Mouse (Mus musculus) thymus, adult 2 months (tissue): ENCODE results near the gene Kbtbd13. TPM values are rescaled to one million over a fixed set of nuclear protein-coding genes. Genes with fewer than 3 reads are reported as not detected.

Source experiments
- DNase-seq: peaks from one replicate; pipeline ENCODE4 v3.0.0; 2021
- H3K27ac ChIP-seq: fragments of 200-500 bp; 2 replicates; pipeline ENCODE4 v1.5.1; 2012; ENCODE audit warnings: low read length, control low read depth; ENCODE audit not compliant: control insufficient read depth, insufficient read depth
- H3K27me3 ChIP-seq: fragments of 200-500 bp; 2 replicates; pipeline ENCODE4 v1.6.1; 2012; ENCODE audit warnings: mild to moderate bottlenecking, low read length, moderate library complexity, mixed read lengths; ENCODE audit not compliant: control insufficient read depth, insufficient read depth
- H3K36me3 ChIP-seq: fragments of 200-500 bp; 2 replicates; pipeline ENCODE4 v1.6.1; 2012; ENCODE audit warnings: mild to moderate bottlenecking, low read length, moderate library complexity; ENCODE audit not compliant: control insufficient read depth, insufficient read depth
- H3K4me1 ChIP-seq: fragments of 200-500 bp; replicated peaks from 2 replicates; pipeline ENCODE4 v1.6.1; 2012; ENCODE audit warnings: low read length; ENCODE audit not compliant: control insufficient read depth, insufficient read depth
- H3K4me3 ChIP-seq: fragments of 200-500 bp; 2 replicates; pipeline ENCODE4 v1.5.1; 2012; ENCODE audit warnings: mild to moderate bottlenecking, low read length, control low read depth, moderate library complexity; ENCODE audit not compliant: control insufficient read depth, insufficient read depth
- CTCF ChIP-seq: fragments of 200-500 bp; IDR thresholded peaks from 2 replicates; pipeline ENCODE4 v1.5.1; 2012; ENCODE audit warnings: mild to moderate bottlenecking, control low read depth, low read length, moderate library complexity, borderline replicate concordance; ENCODE audit not compliant: control insufficient read depth, poor library complexity, insufficient read depth; ENCODE audit errors: extremely low read depth
- POLR2A ChIP-seq: fragments of 200-500 bp; IDR thresholded peaks from 2 replicates; pipeline ENCODE4 v1.6.1; 2012; ENCODE audit warnings: mild to moderate bottlenecking, low read length, control low read depth, moderate library complexity; ENCODE audit not compliant: control insufficient read depth, poor library complexity, insufficient read depth; ENCODE audit errors: extremely low read depth
- WGBS: fragments of 180-500 bp; shearing (Covaris S2); methylation state at CpG from one replicate; pipeline ENCODE4 v1.1.7; 2018; 5-methylcytosine and 5-hydroxymethylcytosine counted together
- polyA plus RNA-seq: library from polyadenylated mRNA; depleted of rRNA; stranded (reverse); fragments of >200 nt; gene quantifications from 2 replicates; pipeline ENCODE4 v1.2.3, GENCODE M21; 2012

Gene Kbtbd13
- polyA plus RNA-seq, 1 experiment = 0.43 TPM

DNA sequence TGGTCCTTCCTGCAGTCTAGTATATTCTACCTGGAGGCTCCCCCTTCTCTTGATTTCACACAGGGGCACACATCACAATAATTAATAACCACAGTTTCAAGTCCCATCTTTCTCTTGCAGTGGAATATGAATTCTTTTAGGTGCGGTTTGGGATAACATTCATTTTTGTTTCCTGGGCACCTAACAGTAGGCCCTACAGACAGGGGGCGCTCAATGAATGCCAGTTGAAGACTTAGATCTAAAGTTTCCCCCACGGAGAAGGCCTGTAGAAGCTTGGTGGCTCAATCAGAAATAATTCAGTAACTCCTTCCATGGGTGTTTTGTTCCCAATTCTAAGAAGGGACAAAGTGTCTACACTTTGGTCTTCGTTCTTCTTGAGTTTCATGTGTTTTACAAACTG, 19.0 kb downstream of the Kbtbd13 start:
- Histone ChIP-seq H3K36me3 (no peaks in the 10 kb centered on the region), H3K4me3 (no peak overlapping the region), H3K27ac (no peak overlapping the region), H3K27me3 (no peaks in the 10 kb centered on the region), H3K4me1 (peaks cover 10% of the 10 kb centered on the region)
- WGBS = 58% methylated on average over 4 of the region's 4 CpGs
- peak; percentile 49 for DNase-seq
- TF ChIP-seq CTCF (no peak), POLR2A (no peak)

DNA sequence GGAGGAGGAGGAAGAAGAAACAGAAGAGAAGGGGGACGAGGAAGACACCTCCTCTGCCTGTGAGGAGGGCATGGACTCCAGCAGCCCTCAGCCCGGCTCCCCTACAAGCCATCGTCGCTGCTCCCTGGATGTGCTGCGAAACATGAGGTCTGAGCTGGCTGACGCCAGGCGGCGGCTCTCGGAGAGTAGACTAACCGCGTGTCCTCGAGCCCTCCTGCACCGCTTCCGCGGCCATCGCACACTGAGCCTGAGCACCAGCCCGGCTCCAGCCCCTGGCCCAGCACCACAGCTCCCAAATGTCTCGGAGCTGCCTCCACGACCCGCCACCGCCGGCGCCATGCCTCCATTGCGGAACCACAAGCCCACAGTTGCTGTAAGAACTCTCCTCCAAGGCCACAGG, 19.7 kb downstream of the Kbtbd13 start:
- H3K36me3 ChIP-seq = no peaks in the 10 kb centered on the region
- WGBS = 96% methylated on average over 24 of the region's 24 CpGs

DNA sequence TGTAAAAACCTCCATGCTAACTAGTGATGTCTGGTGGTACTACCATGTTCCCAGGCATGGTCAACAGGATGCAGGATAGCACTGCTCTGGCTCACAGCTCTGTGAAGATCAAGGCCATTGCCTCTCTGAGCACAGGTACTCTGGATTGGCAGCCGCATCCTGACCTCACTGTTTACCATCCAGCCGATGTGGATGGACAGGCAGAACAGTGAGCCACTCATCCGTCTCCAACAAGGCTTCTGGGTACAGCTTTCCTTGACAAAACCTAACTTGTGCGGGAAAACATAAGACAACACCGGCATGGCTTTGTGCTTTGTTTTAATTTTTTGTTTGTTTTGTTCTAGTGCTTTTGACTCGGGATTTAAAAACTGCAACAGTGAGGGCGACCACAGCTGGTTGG, 25.7 kb downstream of the Kbtbd13 start:
- Histone ChIP-seq H3K4me1 (no peaks in the 10 kb centered on the region), H3K4me3 (no peak overlapping the region), H3K36me3 (peaks cover 7% of the 10 kb centered on the region), H3K27ac (no peak overlapping the region), H3K27me3 (no peaks in the 10 kb centered on the region)
- WGBS = 94% methylated on average over 7 of the region's 7 CpGs
- DNase-seq = no peak
- TF ChIP-seq CTCF (no peak), POLR2A (no peak)

More for the DNA sequence above, 19.7 kb downstream of the Kbtbd13 start:
- H3K27me3 ChIP-seq = no peaks in the 10 kb centered on the region
- DNase-seq = no peak
- no peak overlapping the region for H3K27ac ChIP-seq
- no peak overlapping the region for H3K4me3 ChIP-seq
- peaks cover 10% of the 10 kb centered on the region for H3K4me1 ChIP-seq
- TF ChIP-seq CTCF = no peak
- TF ChIP-seq POLR2A = no peak

DNA sequence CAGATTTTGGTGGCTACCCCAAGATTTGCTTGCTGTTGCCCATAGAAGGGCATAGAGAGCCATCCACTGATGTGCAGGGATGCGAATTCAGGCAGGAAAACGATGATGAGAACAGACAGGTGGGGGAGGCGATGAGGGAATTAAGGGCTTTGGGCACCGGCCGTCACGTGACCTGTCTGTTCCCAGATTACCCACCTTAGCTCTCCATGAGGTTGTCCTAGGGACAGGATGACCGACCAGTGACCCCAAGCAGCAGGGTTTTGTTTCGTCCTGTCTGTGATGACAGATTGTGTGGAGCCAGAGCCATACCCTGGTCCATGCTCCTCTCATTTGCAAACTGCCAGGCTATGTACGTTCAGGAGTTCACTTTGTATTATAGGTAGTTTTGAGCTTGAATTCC, 27.8 kb downstream of the Kbtbd13 start:
- DNase-seq = no peak
- Histone ChIP-seq H3K4me3 (no peak overlapping the region), H3K27me3 (no peaks in the 10 kb centered on the region), H3K4me1 (no peaks in the 10 kb centered on the region), H3K27ac (no peak overlapping the region), H3K36me3 (peaks cover 24% of the 10 kb centered on the region)
- WGBS = 93% methylated on average over 9 of the region's 9 CpGs
- no peak for TF ChIP-seq POLR2A
- no peak for TF ChIP-seq CTCF

DNA sequence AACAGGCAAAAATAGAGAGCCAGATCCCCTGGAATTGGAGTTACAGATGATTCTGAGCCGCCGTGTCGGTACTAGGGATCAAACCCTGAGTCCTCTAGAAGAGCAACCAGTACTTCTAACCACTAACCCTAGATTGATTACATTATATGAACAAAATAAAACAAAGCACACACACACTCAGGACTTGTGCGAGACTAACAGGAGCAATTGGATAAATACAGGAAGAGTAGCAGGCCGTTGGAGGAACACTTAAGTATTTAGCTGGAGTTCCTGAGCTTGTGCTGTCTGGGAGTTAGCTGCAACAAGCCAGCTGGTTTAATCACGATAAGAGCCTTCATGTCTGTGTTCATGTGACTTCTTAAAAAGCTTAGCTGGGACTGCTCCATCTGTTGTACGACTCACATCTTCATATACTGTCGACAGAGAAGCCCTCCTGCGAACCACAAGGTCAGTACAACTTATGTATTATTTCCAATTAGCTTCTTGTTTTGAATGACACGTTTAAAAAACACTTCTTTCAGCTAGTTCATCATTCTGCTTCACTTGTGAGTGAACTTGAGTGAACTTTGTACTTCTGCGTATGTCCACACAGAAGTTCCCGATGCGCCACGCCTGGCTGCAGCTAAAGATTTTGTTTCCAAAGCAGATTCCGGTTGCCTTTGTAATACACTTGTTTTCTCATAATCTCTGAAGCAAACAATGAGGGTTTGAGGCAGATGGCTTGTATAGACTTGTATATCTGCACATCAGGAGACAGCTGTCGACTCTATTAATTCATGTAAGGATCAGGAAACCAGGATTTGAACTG, 30.6 kb downstream of the Kbtbd13 start, which contains the start of gene Ubap1l:
Gene Ubap1l (plus strand): TSS at position 401 of the 808 bp plus-strand sequence.
- no peak within 1 kb of the TSS for H3K27ac ChIP-seq
- H3K4me3 ChIP-seq = no peak within 1 kb of the TSS
- TF ChIP-seq CTCF (no peak), POLR2A (no peak)

DNA sequence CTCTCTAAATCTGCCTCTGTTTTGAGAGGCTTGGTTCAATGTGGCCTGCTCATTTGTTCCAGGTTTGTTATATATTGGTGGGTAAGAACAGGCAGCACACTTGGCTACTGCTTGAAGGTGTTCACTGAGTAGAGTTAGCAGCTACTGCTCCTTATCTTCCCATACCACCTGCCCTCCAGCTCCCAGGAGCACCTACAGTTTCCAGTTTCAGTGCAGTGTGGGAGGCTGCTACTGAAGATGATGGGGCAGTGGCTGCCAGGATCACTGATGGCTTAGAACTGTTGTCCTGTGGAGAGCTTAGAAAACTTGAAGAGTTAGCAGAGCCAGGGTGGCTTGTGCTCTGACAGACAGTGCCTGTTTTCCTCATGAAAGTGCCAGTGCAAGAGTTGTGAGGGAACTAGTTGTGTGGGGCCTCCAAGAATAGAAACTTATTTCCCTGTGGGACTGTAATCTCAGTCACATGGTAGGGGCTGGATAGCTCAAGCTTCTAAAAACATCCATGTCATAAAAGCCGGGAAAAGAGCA, 32.4 kb downstream of the Kbtbd13 start:
- Histone ChIP-seq H3K27me3 (no peaks in the 10 kb centered on the region), H3K27ac (no peak overlapping the region), H3K4me3 (no peak overlapping the region), H3K36me3 (peaks cover 55% of the 10 kb centered on the region), H3K4me1 (no peaks in the 10 kb centered on the region)
- DNase-seq = no peak
- 89% methylated on average over 1 of the region's 1 CpGs for WGBS
- TF ChIP-seq POLR2A (no peak), CTCF (no peak)

More for the DNA sequence above, 30.6 kb downstream of the Kbtbd13 start, which contains the start of gene Ubap1l:
- 93% methylated on average over 16 of the region's 16 CpGs for WGBS
- no peak for DNase-seq
- H3K36me3 ChIP-seq = peaks cover 47% of the 10 kb centered on the region
- no peaks in the 10 kb centered on the region for H3K27me3 ChIP-seq
- no peaks in the 10 kb centered on the region for H3K4me1 ChIP-seq
